Mouse (Mus musculus): Measurements from ENCODE around the gene Thnsl2. TPM values are rescaled to one million over a fixed set of nuclear protein-coding genes. Genes with fewer than 3 reads are reported as not detected.

The Thnsl2 gene
- polyA plus RNA-seq, 1 experiment from 2014 or later, result 5.6 TPM

DNA sequence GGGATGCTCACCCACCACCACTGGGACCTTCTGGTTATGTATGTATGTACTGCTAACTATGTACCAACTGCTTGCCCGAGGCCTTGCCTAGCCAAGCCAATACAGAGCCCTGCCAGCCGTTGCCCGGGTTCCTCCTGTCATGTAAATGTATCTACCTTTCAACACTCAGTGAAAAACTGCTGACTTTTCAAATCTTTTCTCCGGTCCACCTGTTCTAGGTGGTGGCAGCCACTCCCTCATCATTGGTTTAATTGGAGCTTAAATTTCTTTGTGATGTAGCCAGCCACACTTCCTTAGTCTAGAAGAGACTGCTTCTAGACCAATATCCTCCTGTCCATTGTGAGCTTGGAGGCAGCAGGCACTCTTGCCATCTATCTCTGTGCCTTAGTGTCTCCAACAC is 54.5 kb downstream of the Thnsl2 start:
- ATAC-seq (ENCODE audit: insufficient number of reproducible peaks, insufficient read depth, low FRiP score, low read depth), result no peak
- WGBS, result 95% methylated on average over 4 of the region's 4 CpGs
- Histone ChIP-seq H3K9ac (replicated peaks; ENCODE audit: low read depth, low read length) (no peak overlapping the region), H3K36me3 (ENCODE audit: control insufficient read depth, insufficient read depth, low read length) (no peaks in the 10 kb centered on the region), H3K4me3 (ENCODE audit: low read depth, low read length) (no peak overlapping the region), H3K4me2 (replicated peaks; ENCODE audit: low read depth, low read length) (no peak overlapping the region), H3K27me3 (ENCODE audit: control insufficient read depth, insufficient read depth, low read length) (no peaks in the 10 kb centered on the region), H3K27ac (ENCODE audit: low read length) (no peak overlapping the region), H3K9me3 (ENCODE audit: control insufficient read depth, low read depth, low read length) (no peaks in the 10 kb centered on the region), H3K4me1 (ENCODE audit: control insufficient read depth, insufficient read depth, low read length) (no peaks in the 10 kb centered on the region)

DNA sequence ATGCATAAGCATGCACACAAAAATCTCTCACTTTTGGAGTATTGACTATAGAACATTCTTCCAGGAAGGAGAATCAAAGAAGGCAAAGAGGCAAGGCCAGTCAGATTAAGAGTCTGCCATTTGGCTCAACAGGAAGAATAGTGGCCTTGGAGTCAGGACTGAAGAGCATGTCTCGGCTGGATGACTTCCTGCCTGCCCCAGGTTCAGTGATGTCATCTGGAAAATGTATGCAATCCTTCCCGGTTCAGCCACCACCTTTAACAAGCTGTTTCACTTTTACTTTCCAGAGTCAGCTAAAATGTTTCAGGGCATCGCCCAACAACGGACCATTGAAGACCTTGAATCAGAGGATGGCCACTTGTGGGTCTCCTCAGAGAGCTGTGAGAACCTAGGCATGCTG is 55.2 kb downstream of the Thnsl2 start:
- H3K4me3 ChIP-seq (ENCODE audit: low read depth, low read length), result no peak overlapping the region
- no peak overlapping the region for H3K9ac ChIP-seq (replicated peaks; ENCODE audit: low read depth, low read length)
- no peaks in the 10 kb centered on the region for H3K9me3 ChIP-seq (ENCODE audit: control insufficient read depth, low read depth, low read length)
- no peaks in the 10 kb centered on the region for H3K27me3 ChIP-seq (ENCODE audit: control insufficient read depth, insufficient read depth, low read length)
- H3K4me1 ChIP-seq (ENCODE audit: control insufficient read depth, insufficient read depth, low read length), result no peaks in the 10 kb centered on the region
- H3K27ac ChIP-seq (ENCODE audit: low read length), result no peak overlapping the region
- no peak overlapping the region for H3K4me2 ChIP-seq (replicated peaks; ENCODE audit: low read depth, low read length)
- ATAC-seq (ENCODE audit: insufficient number of reproducible peaks, insufficient read depth, low FRiP score, low read depth), result no peak
- 62% methylated on average over 4 of the region's 4 CpGs for WGBS
- no peaks in the 10 kb centered on the region for H3K36me3 ChIP-seq (ENCODE audit: control insufficient read depth, insufficient read depth, low read length)

GRCm38 (mm10) chr6:71083441-71083840 is 60.8 kb downstream of the Thnsl2 start:
- Histone ChIP-seq H3K9ac (replicated peaks; ENCODE audit: low read depth, low read length) (no peak overlapping the region), H3K27ac (ENCODE audit: low read length) (no peak overlapping the region), H3K4me2 (replicated peaks; ENCODE audit: low read depth, low read length) (no peak overlapping the region), H3K27me3 (ENCODE audit: control insufficient read depth, insufficient read depth, low read length) (no peaks in the 10 kb centered on the region), H3K9me3 (ENCODE audit: control insufficient read depth, low read depth, low read length) (no peaks in the 10 kb centered on the region), H3K4me3 (ENCODE audit: low read depth, low read length) (no peak overlapping the region), H3K36me3 (ENCODE audit: control insufficient read depth, insufficient read depth, low read length) (no peaks in the 10 kb centered on the region), H3K4me1 (ENCODE audit: control insufficient read depth, insufficient read depth, low read length) (no peaks in the 10 kb centered on the region)
- WGBS, result 72% methylated on average over 7 of the region's 7 CpGs
- ATAC-seq (ENCODE audit: insufficient number of reproducible peaks, insufficient read depth, low FRiP score, low read depth), result no peak

- no peak overlapping the region for H3K27ac ChIP-seq (ENCODE audit: low read length)
- WGBS, result 70% methylated on average over 11 of the region's 11 CpGs
- no peak overlapping the region for H3K4me2 ChIP-seq (replicated peaks; ENCODE audit: low read depth, low read length)
- H3K27me3 ChIP-seq (ENCODE audit: control insufficient read depth, insufficient read depth, low read length), result no peaks in the 10 kb centered on the region
- no peaks in the 10 kb centered on the region for H3K4me1 ChIP-seq (ENCODE audit: control insufficient read depth, insufficient read depth, low read length)
- ATAC-seq (ENCODE audit: insufficient number of reproducible peaks, insufficient read depth, low FRiP score, low read depth), result no peak
- no peaks in the 10 kb centered on the region for H3K9me3 ChIP-seq (ENCODE audit: control insufficient read depth, low read depth, low read length)
- H3K4me3 ChIP-seq (ENCODE audit: low read depth, low read length), result no peak overlapping the region
- no peak overlapping the region for H3K9ac ChIP-seq (replicated peaks; ENCODE audit: low read depth, low read length)
- no peaks in the 10 kb centered on the region for H3K36me3 ChIP-seq (ENCODE audit: control insufficient read depth, insufficient read depth, low read length)
Observed at GRCm38 (mm10) chr6:71082084-71082483, 62.2 kb downstream of the Thnsl2 start.

GRCm38 (mm10) chr6:71081230-71081629 is 63.0 kb downstream of the Thnsl2 start:
- H3K36me3 ChIP-seq (ENCODE audit: control insufficient read depth, insufficient read depth, low read length), result no peaks in the 10 kb centered on the region
- WGBS, result 57% methylated on average over 6 of the region's 6 CpGs
- no peak overlapping the region for H3K4me2 ChIP-seq (replicated peaks; ENCODE audit: low read depth, low read length)
- no peaks in the 10 kb centered on the region for H3K4me1 ChIP-seq (ENCODE audit: control insufficient read depth, insufficient read depth, low read length)
- no peak overlapping the region for H3K9ac ChIP-seq (replicated peaks; ENCODE audit: low read depth, low read length)
- no peak overlapping the region for H3K4me3 ChIP-seq (ENCODE audit: low read depth, low read length)
- H3K27me3 ChIP-seq (ENCODE audit: control insufficient read depth, insufficient read depth, low read length), result no peaks in the 10 kb centered on the region
- no peaks in the 10 kb centered on the region for H3K9me3 ChIP-seq (ENCODE audit: control insufficient read depth, low read depth, low read length)
- H3K27ac ChIP-seq (ENCODE audit: low read length), result no peak overlapping the region
- ATAC-seq (ENCODE audit: insufficient number of reproducible peaks, insufficient read depth, low FRiP score, low read depth), result no peak

Other genes starting within 250 kb of the Thnsl2 start
- not detected in 2 replicates for gene Tex37, start 225.5 kb downstream of the Thnsl2 start, polyA plus RNA-seq (2014; fragmentation: Nextera tagmentation; extraction: Ambion mirVana)
- not detected in 2 replicates for gene Foxi3, start 187.9 kb downstream of the Thnsl2 start, polyA plus RNA-seq (2014; fragmentation: Nextera tagmentation; extraction: Ambion mirVana)
- 2.7 and 4.5 TPM in 2 replicates for gene Fabp1, start 55.4 kb upstream of the Thnsl2 start, polyA plus RNA-seq (2014; fragmentation: Nextera tagmentation; extraction: Ambion mirVana)
- 53.0 and 58.2 TPM in 2 replicates for gene Krcc1, start 127.2 kb upstream of the Thnsl2 start, polyA plus RNA-seq (2014; fragmentation: Nextera tagmentation; extraction: Ambion mirVana)
- 0.78 and 0.86 TPM in 2 replicates for gene Smyd1, start 177.8 kb upstream of the Thnsl2 start, polyA plus RNA-seq (2014; fragmentation: Nextera tagmentation; extraction: Ambion mirVana)
- 0.27 TPM in 1 of 2 replicates, not detected in the other for gene Cd8b1, start 178.3 kb upstream of the Thnsl2 start, polyA plus RNA-seq (2014; fragmentation: Nextera tagmentation; extraction: Ambion mirVana)
- gene Cd8a, start 229.0 kb upstream of the Thnsl2 start, polyA plus RNA-seq (2014; fragmentation: Nextera tagmentation; extraction: Ambion mirVana), result 0.07 TPM in 1 of 2 replicates, not detected in the other

Data from stomach, embryonic 14.5 days (tissue).